Mouse (Mus musculus) neural tube, embryonic 14.5 days (tissue): ENCODE results near the gene Slc12a1. TPM values are rescaled to one million over a fixed set of nuclear protein-coding genes. Genes with fewer than 3 reads are reported as not detected.

Experiments used
- ATAC-seq: fragments of 200-750 bp; cut with Nextera tagmentation; 2 replicates; pipeline ENCODE4 v1.8.0; 2017; ENCODE audit warnings: low read depth, mild to moderate bottlenecking, moderate TSS enrichment, moderate library complexity
- H3K27ac ChIP-seq: fragments of 300-500 bp; sonication (generic); 2 replicates; pipeline ENCODE4 v1.5.1; 2014; ENCODE audit warnings: low read depth, mild to moderate bottlenecking, control low read depth, low read length, moderate library complexity, mixed read lengths
- H3K27me3 ChIP-seq: fragments of 300-500 bp; sonication (generic); 2 replicates; pipeline ENCODE4 v1.6.1; 2014; ENCODE audit warnings: low read length; ENCODE audit not compliant: control insufficient read depth, insufficient read depth
- H3K36me3 ChIP-seq: fragments of 300-500 bp; sonication (generic); 2 replicates; pipeline ENCODE4 v1.6.1; 2014; ENCODE audit warnings: low read length, mixed read lengths; ENCODE audit not compliant: control insufficient read depth, insufficient read depth
- H3K4me1 ChIP-seq: fragments of 300-500 bp; sonication (generic); 2 replicates; pipeline ENCODE4 v1.6.1; 2014; ENCODE audit warnings: low read length; ENCODE audit not compliant: control insufficient read depth, insufficient read depth
- H3K4me2 ChIP-seq: fragments of 300-500 bp; sonication (generic); 2 replicates; pipeline ENCODE4 v1.6.1; 2014; ENCODE audit warnings: mild to moderate bottlenecking, low read depth, low read length, control low read depth
- H3K4me3 ChIP-seq: fragments of 300-500 bp; sonication (generic); 2 replicates; pipeline ENCODE4 v1.5.1; 2014; ENCODE audit warnings: low read depth, low read length, control low read depth, mixed read lengths
- H3K9ac ChIP-seq: fragments of 300-500 bp; sonication (generic); replicated peaks from 2 replicates; pipeline ENCODE4 v1.6.1; 2014; ENCODE audit warnings: low read depth, mild to moderate bottlenecking, control low read depth, low read length, mixed read lengths
- H3K9me3 ChIP-seq: fragments of 300-500 bp; sonication (generic); 2 replicates; pipeline ENCODE4 v1.6.1; 2016; ENCODE audit warnings: low read length; ENCODE audit not compliant: control insufficient read depth
- WGBS: fragments of 180-500 bp; shearing (Covaris S2); extraction: QIAGEN DNeasy Blood & Tissue Kit; methylation state at CpG from one replicate; pipeline ENCODE4 v1.1.7; 2014; 5-methylcytosine and 5-hydroxymethylcytosine counted together
- polyA plus RNA-seq: library from polyadenylated mRNA; unstranded; fragments of >200 nt; fragmentation: Nextera tagmentation; extraction: Ambion mirVana; gene quantifications from 2 replicates; pipeline ENCODE4 v1.2.1, GENCODE M21; 2014

Gene Slc12a1
- polyA plus RNA-seq, 1 experiment from 2014 or later = 0.21 TPM

GRCm38 (mm10) chr2:125134113-125134512 is 18.2 kb upstream of the Slc12a1 start:
- Histone ChIP-seq H3K27ac (no peak overlapping the region), H3K27me3 (no peaks in the 10 kb centered on the region), H3K9ac (no peak overlapping the region), H3K4me3 (no peak overlapping the region), H3K4me2 (no peak overlapping the region), H3K4me1 (0 out of 2 replicates have a peak, but pooled peaks cover 3% of the 10 kb centered on the region), H3K9me3 (no peaks in the 10 kb centered on the region), H3K36me3 (no peaks in the 10 kb centered on the region)
- 38% methylated on average over 4 of the region's 4 CpGs for WGBS
- no peak for ATAC-seq

- no peaks in the 10 kb centered on the region for H3K9me3 ChIP-seq
- H3K27ac ChIP-seq = peak within 1 kb of the TSS; percentile 82
- peak within 1 kb of the TSS; percentile 75 for H3K4me2 ChIP-seq
- WGBS = 1% methylated on average over 39 of the region's 39 CpGs
- H3K4me3 ChIP-seq = peak within 1 kb of the TSS; percentile 43
- no peaks in the 10 kb centered on the region for H3K27me3 ChIP-seq
- H3K36me3 ChIP-seq = no peaks in the 10 kb centered on the region
- peak within 1 kb of the TSS; percentile 54 for H3K9ac ChIP-seq
- H3K4me1 ChIP-seq = 0 out of 2 replicates have a peak, but pooled peaks cover 3% of the 10 kb centered on the region
- ATAC-seq = peak; percentile 87
These were observed 16.1 kb upstream of the Slc12a1 start, which contains the start of gene Ctxn2 for GRCm38 (mm10) chr2:125135903-125136811. Gene Ctxn2, plus strand, starts transcription at chr2:125136692.

- 0 out of 2 replicates have a peak, but pooled peaks cover 3% of the 10 kb centered on the region for H3K4me1 ChIP-seq
- WGBS = 29% methylated on average over 7 of the region's 7 CpGs
- no peak for ATAC-seq
These were observed 15.5 kb upstream of the Slc12a1 start for GRCm38 (mm10) chr2:125136846-125137245.

DNA sequence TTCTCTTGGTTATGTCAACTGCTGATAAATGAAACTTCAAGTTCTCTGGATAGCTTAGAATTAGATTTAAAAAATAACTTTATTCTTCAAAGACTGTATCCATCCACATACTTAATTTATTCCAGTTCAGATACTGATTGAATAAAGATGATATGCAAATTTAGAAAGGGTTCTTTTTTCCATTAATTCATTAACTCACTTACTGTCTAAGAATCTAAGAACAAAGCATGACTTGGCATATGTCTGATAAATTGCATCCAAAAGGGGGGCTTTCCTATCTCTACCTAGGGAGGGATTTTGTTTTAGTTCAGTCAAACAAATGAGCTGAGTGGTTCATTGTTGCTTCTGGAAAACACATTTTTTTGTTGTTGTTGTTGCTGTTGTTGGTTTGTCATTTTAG is 10.0 kb upstream of the Slc12a1 start:
- Histone ChIP-seq H3K36me3 (no peaks in the 10 kb centered on the region), H3K9me3 (no peaks in the 10 kb centered on the region), H3K9ac (no peak overlapping the region), H3K4me1 (no peaks in the 10 kb centered on the region), H3K27me3 (no peaks in the 10 kb centered on the region), H3K4me3 (no peak overlapping the region), H3K4me2 (no peak overlapping the region), H3K27ac (no peak overlapping the region)
- no peak for ATAC-seq

More at GRCm38 (mm10) chr2:125136846-125137245, 15.5 kb upstream of the Slc12a1 start:
- Histone ChIP-seq H3K27ac (peak overlapping the region; percentile 82), H3K9ac (peak overlapping the region; percentile 54), H3K4me3 (peak overlapping the region; percentile 43), H3K9me3 (no peaks in the 10 kb centered on the region), H3K4me2 (peak overlapping the region; percentile 75), H3K27me3 (no peaks in the 10 kb centered on the region), H3K36me3 (no peaks in the 10 kb centered on the region)

GRCm38 (mm10) chr2:125154294-125154693 is 2.0 kb downstream of the Slc12a1 start:
- no peaks in the 10 kb centered on the region for H3K36me3 ChIP-seq
- ATAC-seq = no peak
- H3K27me3 ChIP-seq = no peaks in the 10 kb centered on the region
- H3K27ac ChIP-seq = no peak overlapping the region
- H3K9ac ChIP-seq = no peak overlapping the region
- 85% methylated on average over 9 of the region's 9 CpGs for WGBS
- H3K4me3 ChIP-seq = no peak overlapping the region
- no peaks in the 10 kb centered on the region for H3K4me1 ChIP-seq
- no peaks in the 10 kb centered on the region for H3K9me3 ChIP-seq
- no peak overlapping the region for H3K4me2 ChIP-seq

DNA sequence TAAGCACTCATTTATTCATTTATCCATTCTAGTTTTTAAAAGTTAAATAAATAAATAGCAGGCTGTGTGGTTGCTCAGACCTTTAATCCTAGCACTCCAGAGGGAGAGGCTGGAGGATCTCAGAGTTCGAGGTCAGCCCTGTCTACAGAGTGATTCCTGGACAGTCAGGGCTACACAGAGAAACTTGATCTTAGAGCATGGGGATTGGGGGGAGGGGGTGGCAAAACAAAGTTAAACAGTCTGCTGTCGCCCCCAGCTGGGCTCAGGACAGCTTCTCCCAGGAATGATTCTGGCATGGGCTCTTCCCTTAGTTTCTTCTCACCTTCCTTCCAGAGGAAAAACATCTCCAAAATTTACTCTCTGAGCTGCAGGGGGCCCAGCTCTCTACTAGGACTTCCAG is 3.2 kb downstream of the Slc12a1 start:
- Histone ChIP-seq H3K4me3 (no peak overlapping the region), H3K4me2 (no peak overlapping the region), H3K27ac (no peak overlapping the region), H3K9ac (no peak overlapping the region), H3K9me3 (no peaks in the 10 kb centered on the region), H3K27me3 (no peaks in the 10 kb centered on the region), H3K4me1 (no peaks in the 10 kb centered on the region), H3K36me3 (no peaks in the 10 kb centered on the region)
- no peak for ATAC-seq
- 38% methylated on average over 2 of the region's 2 CpGs for WGBS

DNA sequence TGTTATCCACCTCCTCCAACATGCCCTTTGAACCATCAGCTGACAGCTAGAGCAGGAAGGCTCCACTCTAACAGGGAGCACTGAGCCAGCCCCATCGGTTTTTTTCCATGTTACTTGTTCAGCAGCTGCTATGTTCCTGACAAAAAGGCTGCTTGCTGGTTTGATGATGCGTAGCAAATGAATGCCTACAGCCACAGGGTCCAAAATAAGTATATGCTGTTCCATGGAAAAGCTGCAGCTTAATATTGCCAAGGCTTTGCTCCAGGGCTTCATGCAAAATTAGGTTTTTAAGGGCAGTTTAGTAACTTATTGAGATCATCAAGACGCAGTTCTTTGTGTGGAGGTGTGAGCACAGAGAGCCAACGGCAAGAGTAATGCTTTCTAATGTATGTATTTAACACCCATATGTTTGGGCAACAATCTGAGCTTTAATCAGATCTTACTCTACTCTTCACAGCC is 9.7 kb downstream of the Slc12a1 start:
- peak; percentile 84 for ATAC-seq
- H3K27me3 ChIP-seq = no peaks in the 10 kb centered on the region
- WGBS = 28% methylated on average over 4 of the region's 4 CpGs
- no peak overlapping the region for H3K4me3 ChIP-seq
- no peaks in the 10 kb centered on the region for H3K36me3 ChIP-seq
- no peak overlapping the region for H3K9ac ChIP-seq
- H3K4me2 ChIP-seq = no peak overlapping the region
- H3K4me1 ChIP-seq = no peaks in the 10 kb centered on the region
- H3K27ac ChIP-seq = no peak overlapping the region
- no peaks in the 10 kb centered on the region for H3K9me3 ChIP-seq

DNA sequence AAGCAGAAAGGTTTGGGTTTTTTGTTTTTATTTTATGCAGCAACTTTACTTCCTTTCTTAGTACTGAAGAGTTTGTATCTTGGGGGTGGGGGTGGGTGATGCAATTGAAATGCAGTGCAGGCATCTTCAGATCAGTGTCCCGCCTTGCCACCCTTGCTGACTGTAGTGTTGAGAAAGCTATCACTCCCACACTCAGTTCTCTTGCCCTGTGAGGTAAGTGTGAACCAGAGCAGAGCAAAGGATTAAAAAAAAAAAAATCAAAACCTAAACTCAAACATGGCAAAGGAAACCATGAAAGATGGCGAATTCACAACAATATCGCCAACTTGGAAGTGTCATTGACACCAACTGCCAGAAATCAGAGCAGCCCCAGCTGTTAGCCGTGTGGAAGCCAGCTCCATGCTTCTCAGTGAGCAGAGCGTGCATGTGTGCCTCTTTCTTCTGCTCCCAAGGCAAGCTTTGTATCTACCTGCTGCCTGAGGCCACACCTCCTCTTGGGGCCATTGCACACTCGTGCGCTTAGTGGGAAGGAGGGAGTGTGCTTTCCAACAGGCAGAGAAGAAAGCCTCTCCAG is 26.0 kb downstream of the Slc12a1 start:
- 77% methylated on average over 7 of the region's 7 CpGs for WGBS
- Histone ChIP-seq H3K4me3 (no peak overlapping the region), H3K9ac (no peak overlapping the region), H3K4me1 (no peaks in the 10 kb centered on the region), H3K9me3 (no peaks in the 10 kb centered on the region), H3K36me3 (no peaks in the 10 kb centered on the region), H3K27ac (no peak overlapping the region), H3K4me2 (no peak overlapping the region), H3K27me3 (no peaks in the 10 kb centered on the region)
- ATAC-seq = no peak

- no peak overlapping the region for H3K9ac ChIP-seq
- H3K4me1 ChIP-seq = no peaks in the 10 kb centered on the region
- H3K36me3 ChIP-seq = no peaks in the 10 kb centered on the region
- H3K9me3 ChIP-seq = no peaks in the 10 kb centered on the region
- no peak overlapping the region for H3K4me3 ChIP-seq
- no peak overlapping the region for H3K4me2 ChIP-seq
- WGBS = 77% methylated on average over 11 of the region's 11 CpGs
- no peak overlapping the region for H3K27ac ChIP-seq
- H3K27me3 ChIP-seq = no peaks in the 10 kb centered on the region
- no peak for ATAC-seq
These were observed 35.6 kb downstream of the Slc12a1 start for GRCm38 (mm10) chr2:125187904-125188303.
